Comparison of ENCODE assay signal across 10 mouse cellular contexts in genomic region chr1:134122195-134122594, GRCm38 (mm10). TPM values are rescaled to one million over a fixed set of nuclear protein-coding genes. Genes with fewer than 3 reads are reported as not detected.
DNase-seq lines count a peak whose midpoint lies in the region; ATAC-seq and TF ChIP-seq lines count a peak whose summit lies in the region.
"Had no signal": no experiment of that assay in that cellular context is flagged by ENCODE, and none has a peak within 500 bp of the region (broad histone marks: within the 10 kb centered on the region; RNA-seq: fewer than 3 reads in every experiment).

No protein-coding gene starts in this region.

- no peak overlapping the region for H3K4me2 ChIP-seq in heart, embryonic 12.5 days
- H3K4me2 ChIP-seq: heart, embryonic 13.5 days had no signal

- ATAC-seq in CD4-positive, CD25-positive, alpha-beta regulatory T cell, adult 4 months, result no peak
- no peak for ATAC-seq in heart, embryonic 12.5 days (ENCODE audit: insufficient number of reproducible peaks, low FRiP score)

- no peak for TF ChIP-seq POLR2A in bone marrow, adult 2 months (IDR thresholded peaks at IDR 0.05; ENCODE audit: borderline replicate concordance, control insufficient read depth, low read depth, low read length)

- no peaks in the 10 kb centered on the region for H3K9me3 ChIP-seq in heart, embryonic 12.5 days (replicated peaks)

- intact Hi-C loops in left cerebral cortex, adult 2 months (cut with DNase I), result no loop called here

- peak; percentile 61 for DNase-seq in CD4-positive, CD25-positive, alpha-beta regulatory T cell, adult 2 months (ENCODE audit: low read depth, low spot score)
- DNase-seq in left cerebral cortex, adult 2 months (ENCODE audit: extremely low spot score in 1 of 2, low spot score in 2 of 2), result no peak
- no peak for DNase-seq in left cerebral cortex, adult 11 months (ENCODE audit: low spot score)
- DNase-seq in lung, postnatal 36 days, result peak; percentile 52
- no peak for DNase-seq in Muller cell, postnatal 12 days (ENCODE audit: inconsistent ontology term)

- TF ChIP-seq CTCF in left cerebral cortex, adult 2 months (IDR thresholded peaks at IDR 0.05), result peak; percentile 37
- TF ChIP-seq CTCF in bone marrow, adult 2 months (IDR thresholded peaks at IDR 0.05; ENCODE audit: control insufficient read depth, insufficient read depth, low read length), result peak; percentile 74

- H3K36me3 ChIP-seq in heart, embryonic 12.5 days, result no peaks in the 10 kb centered on the region
- H3K36me3 ChIP-seq: heart, embryonic 13.5 days had no signal

- no peak overlapping the region for H3K9ac ChIP-seq in heart, embryonic 12.5 days
- H3K9ac ChIP-seq: heart, embryonic 13.5 days had no signal

- H3K4me1 ChIP-seq in bone marrow, adult 2 months (ENCODE audit: control insufficient read depth, insufficient read depth, low read length), result no peaks in the 10 kb centered on the region
- H3K4me1 ChIP-seq in heart, embryonic 12.5 days (replicated peaks), result no peaks in the 10 kb centered on the region
- H3K4me1 ChIP-seq: heart, embryonic 13.5 days had no signal

- 0 out of 2 replicates have a peak, but pooled peaks cover 4% of the 10 kb centered on the region for H3K27me3 ChIP-seq in heart, embryonic 12.5 days (replicated peaks)
- H3K27me3 ChIP-seq: heart, embryonic 13.5 days had no signal

- 44% methylated on average over 9 of the region's 9 CpGs for WGBS in bone marrow, adult 2 months
- WGBS in heart, embryonic 12.5 days, result 56% methylated on average over 9 of the region's 9 CpGs

- no peak overlapping the region for H3K27ac ChIP-seq in left cerebral cortex, adult 2 months
- no peak overlapping the region for H3K27ac ChIP-seq in bone marrow, adult 2 months (ENCODE audit: control insufficient read depth, insufficient read depth, low read depth, low read length, poor library complexity)
- no peak overlapping the region for H3K27ac ChIP-seq in heart, embryonic 12.5 days (ENCODE audit: poor library complexity, severe bottlenecking)
- H3K27ac ChIP-seq: heart, embryonic 13.5 days had no signal

- H3K4me3 ChIP-seq in left cerebral cortex, adult 2 months, result no peak overlapping the region
- H3K4me3 ChIP-seq in bone marrow, adult 2 months (replicated peaks; ENCODE audit: control insufficient read depth, low read depth, low read length), result no peak overlapping the region
- H3K4me3 ChIP-seq in heart, embryonic 12.5 days, result no peak overlapping the region
- H3K4me3 ChIP-seq: heart, embryonic 13.5 days; megakaryocyte, embryonic 14.5 days had no signal

RNA-seq across cellular contexts. Expression of gene Chit1, which starts 11.2 kb away (rescaled TPM):
- not detected for polyA plus RNA-seq in CD4-positive, CD25-positive, alpha-beta regulatory T cell, adult 4 months (2017; shearing (Covaris generic))
- not detected for total RNA-seq in left cerebral cortex, adult 2 months (2021)
- not detected in 2 replicates for polyA plus RNA-seq in bone marrow, adult 2 months (2011; ENCODE audit: insufficient read depth, insufficient read length, low replicate concordance, missing spikeins)
- polyA plus RNA-seq in heart, embryonic 12.5 days (2016; fragmentation: Nextera tagmentation; extraction: Ambion mirVana), result 0.32 and 0.49 TPM in 2 replicates

RNA-seq across cellular contexts. Expression of gene Btg2, which starts 43.3 kb away (rescaled TPM):
- 100 to 1,000 TPM; 243 to 289 TPM for polyA plus RNA-seq in CD4-positive, CD25-positive, alpha-beta regulatory T cell, adult 4 months (2017; shearing (Covaris generic))
- total RNA-seq in left cerebral cortex, adult 2 months (2021), result 10 to 100 TPM; 26.2 to 28.3 TPM
- polyA plus RNA-seq in bone marrow, adult 2 months (2011; ENCODE audit: insufficient read depth, insufficient read length, low replicate concordance, missing spikeins), result 79.9 and 89.5 TPM in 2 replicates
- polyA plus RNA-seq in heart, embryonic 12.5 days (2016; fragmentation: Nextera tagmentation; extraction: Ambion mirVana), result 37.8 and 40.4 TPM in 2 replicates

RNA-seq across cellular contexts. Expression of gene Chil1, which starts 59.8 kb away (rescaled TPM):
- under 1 TPM; 0.51 to 0.94 TPM for polyA plus RNA-seq in CD4-positive, CD25-positive, alpha-beta regulatory T cell, adult 4 months (2017; shearing (Covaris generic))
- total RNA-seq in left cerebral cortex, adult 2 months (2021), result 10 to 100 TPM; 14.0 TPM
- 37.4 and 135 TPM in 2 replicates for polyA plus RNA-seq in bone marrow, adult 2 months (2011; ENCODE audit: insufficient read depth, insufficient read length, low replicate concordance, missing spikeins)
- polyA plus RNA-seq in heart, embryonic 12.5 days (2016; fragmentation: Nextera tagmentation; extraction: Ambion mirVana), result 1.2 and 1.3 TPM in 2 replicates

Comparison
In these comparisons a context has a peak if more than half of its experiments do, and no peak if none do; other contexts are left out.
1. DNase-seq: peak in CD4-positive, CD25-positive, alpha-beta regulatory T cell, adult 2 months (single experiment) and lung, postnatal 36 days (single experiment); none in left cerebral cortex, adult 2 months (0 of 2), left cerebral cortex, adult 11 months (single experiment) and Muller cell, postnatal 12 days (single experiment).
2. RNA of gene Chil1, which starts 59.8 kb away (polyA plus RNA-seq): 37.4 to 135 TPM in bone marrow, adult 2 months; 1.2 to 1.3 TPM in heart, embryonic 12.5 days and 0.51 to 0.94 TPM in CD4-positive, CD25-positive, alpha-beta regulatory T cell, adult 4 months; every median in the first group is over 10 times any median in the second.